19 mouse cellular contexts compared by ENCODE assay signal in the genomic region with DNA sequence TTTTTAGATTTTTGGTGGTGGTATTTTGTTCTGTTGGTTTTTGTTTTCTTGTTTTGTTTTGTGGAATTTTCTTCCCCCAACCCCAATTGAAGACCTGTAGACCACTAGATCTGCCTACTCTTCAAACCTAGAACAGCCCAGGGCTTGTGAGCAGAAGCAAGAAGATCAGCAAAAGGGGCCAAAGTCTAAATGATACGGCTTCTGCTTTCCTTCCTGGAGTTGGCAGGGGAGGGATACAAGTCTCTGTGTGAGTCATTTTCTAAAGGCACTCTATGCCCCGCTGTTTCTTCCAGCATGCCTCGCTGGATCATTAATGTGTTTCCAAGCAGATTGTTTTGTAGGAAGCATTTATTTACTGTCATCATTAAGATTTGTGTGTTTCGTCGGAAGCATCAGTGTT. TPM values are rescaled to one million over a fixed set of nuclear protein-coding genes. Genes with fewer than 3 reads are reported as not detected.
"Had no signal": no experiment of that assay in that cellular context is flagged by ENCODE, and none has a peak within 500 bp of the region (broad histone marks: within the 10 kb centered on the region; RNA-seq: fewer than 3 reads in every experiment).

No protein-coding gene starts in this region.

- H3K27me3 ChIP-seq: midbrain, embryonic 12.5 days; midbrain, embryonic 15.5 days; neural tube, embryonic 12.5 days had no signal

- H3K4me3 ChIP-seq: midbrain, embryonic 10.5 days; midbrain, embryonic 12.5 days; midbrain, embryonic 15.5 days; neural tube, embryonic 12.5 days had no signal

- H3K9ac ChIP-seq: lung, embryonic 14.5 days; midbrain, embryonic 12.5 days; midbrain, embryonic 15.5 days; neural tube, embryonic 12.5 days had no signal

- H3K4me2 ChIP-seq: lung, embryonic 14.5 days; midbrain, embryonic 12.5 days; midbrain, embryonic 15.5 days; neural tube, embryonic 12.5 days had no signal

- ATAC-seq: midbrain, embryonic 15.5 days had no signal

- H3K4me1 ChIP-seq: midbrain, embryonic 10.5 days; midbrain, embryonic 12.5 days; neural tube, embryonic 12.5 days had no signal

- H3K27ac ChIP-seq: midbrain, embryonic 10.5 days; midbrain, embryonic 12.5 days; midbrain, embryonic 15.5 days; neural tube, embryonic 12.5 days had no signal

- H3K9me3 ChIP-seq: midbrain, embryonic 10.5 days; midbrain, embryonic 12.5 days; midbrain, embryonic 15.5 days; neural tube, embryonic 12.5 days had no signal

- DNase-seq: lung, adult 18-20 months; lung, embryonic 14.5 days; lung, postnatal 10 days; lung, postnatal 4 days; retina, postnatal 1 day; right cerebral cortex, adult 18-20 months; right cerebral cortex, postnatal 25 days; right cerebral cortex, postnatal 4 days; spleen, adult 18-20 months; thymus, adult 18-20 months; thymus, postnatal 14 days; thymus, postnatal 36 days had no signal

- H3K36me3 ChIP-seq: midbrain, embryonic 10.5 days; midbrain, embryonic 12.5 days; midbrain, embryonic 15.5 days; neural tube, embryonic 12.5 days had no signal

RNA-seq across cellular contexts. Expression of a gene that starts 6.3 kb away (rescaled TPM):
- total RNA-seq: megakaryocyte-erythroid progenitor cell, adult 5-6 weeks; monocyte, adult 5-6 weeks; neutrophil, adult 5-6 weeks had no signal
